Comparison of ENCODE assay signal across 18 mouse cellular contexts in genomic region chr4:141760942-141761341, GRCm38 (mm10). TPM values are rescaled to one million over a fixed set of nuclear protein-coding genes. Genes with fewer than 3 reads are reported as not detected.
"Had no signal": no experiment of that assay in that cellular context is flagged by ENCODE, and none has a peak within 500 bp of the region (broad histone marks: within the 10 kb centered on the region; RNA-seq: fewer than 3 reads in every experiment).

No protein-coding gene starts in this region.

- H3K9me3 ChIP-seq: limb, embryonic 13.5 days; midbrain, embryonic 10.5 days; neural tube, embryonic 15.5 days had no signal

- DNase-seq: layer of hippocampus, adult 9-11 months; layer of hippocampus, postnatal 36 days; left cerebral cortex, postnatal 4 days; lung, embryonic 14.5 days; lung, postnatal 10 days; lung, postnatal 4 days; midbrain, embryonic 14.5 days; thymus, postnatal 4 days had no signal

- H3K4me1 ChIP-seq: limb, embryonic 13.5 days; midbrain, embryonic 10.5 days; neural tube, embryonic 15.5 days had no signal

- H3K9ac ChIP-seq: hindbrain, embryonic 14.5 days; limb, embryonic 13.5 days; liver, embryonic 14.5 days; lung, embryonic 14.5 days; neural tube, embryonic 15.5 days had no signal

- H3K4me3 ChIP-seq: limb, embryonic 13.5 days; midbrain, embryonic 10.5 days; myocyte; neural tube, embryonic 15.5 days had no signal

- H3K4me2 ChIP-seq: hindbrain, embryonic 14.5 days; limb, embryonic 13.5 days; lung, embryonic 14.5 days; neural tube, embryonic 15.5 days had no signal

- H3K27ac ChIP-seq: hindbrain, embryonic 14.5 days; kidney, postnatal 0 days; limb, embryonic 13.5 days; liver, embryonic 14.5 days; midbrain, embryonic 10.5 days; neural tube, embryonic 15.5 days; stomach, postnatal 0 days had no signal

- H3K27me3 ChIP-seq: limb, embryonic 13.5 days; neural tube, embryonic 15.5 days had no signal

RNA-seq across cellular contexts. Expression of gene Agmat, which starts 14.5 kb away (rescaled TPM):
- total RNA-seq: left cerebral cortex, postnatal 4 days; megakaryocyte, adult 5-6 weeks had no signal
- polyA plus RNA-seq: lung, embryonic 14.5 days; midbrain, embryonic 10.5 days; midbrain, embryonic 14.5 days; neural tube, embryonic 11.5 days; neural tube, embryonic 15.5 days had no signal
